16 mouse cellular contexts compared by ENCODE assay signal in the genomic region with DNA sequence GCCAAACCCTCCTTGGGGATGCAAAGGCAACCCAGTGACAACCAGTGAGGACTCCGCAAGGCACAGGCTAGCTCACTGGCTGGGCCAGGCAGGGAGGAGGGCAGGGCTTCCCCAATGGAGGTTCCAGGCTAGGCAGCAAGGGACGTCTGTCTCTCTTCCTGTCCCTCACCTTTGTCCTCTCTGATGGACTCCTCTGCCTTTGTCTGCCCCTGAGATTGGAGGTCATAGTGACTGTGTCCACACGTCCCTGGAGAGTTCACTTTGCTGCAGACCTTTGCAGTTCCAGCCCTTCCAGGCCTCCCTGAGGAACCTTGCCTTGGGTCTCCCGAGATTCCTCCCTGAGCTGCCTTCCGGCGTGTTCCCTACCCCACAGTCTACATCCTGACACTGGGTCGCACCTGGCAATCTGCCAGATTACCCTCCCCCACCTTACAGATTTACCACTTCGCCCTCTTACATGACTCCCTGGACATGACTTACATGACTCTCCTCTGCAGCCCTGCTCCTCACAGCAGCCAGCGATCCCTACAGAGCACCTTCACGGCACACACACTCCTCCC. TPM values are rescaled to one million over a fixed set of nuclear protein-coding genes. Genes with fewer than 3 reads are reported as not detected.
A peak's percentile ranks its signal among the peaks of the same experiment; 100 is the strongest.
DNase-seq lines count a peak whose midpoint lies in the region; ATAC-seq and TF ChIP-seq lines count a peak whose summit lies in the region.
"Had no signal": no experiment of that assay in that cellular context is flagged by ENCODE, and none has a peak within 500 bp of the region (broad histone marks: within the 10 kb centered on the region; RNA-seq: fewer than 3 reads in every experiment).

No protein-coding gene starts in this region.

- H3K27me3 ChIP-seq in kidney, adult 2 months (replicated peaks; ENCODE audit: control insufficient read depth, insufficient read depth, low read length): no peaks in the 10 kb centered on the region

- ATAC-seq in CD4-positive, CD25-positive, alpha-beta regulatory T cell, adult 4 months: no peak
- ATAC-seq: hindbrain, embryonic 16.5 days; lung, postnatal 0 days; midbrain, embryonic 13.5 days had no signal

- H3K36me3 ChIP-seq in kidney, adult 2 months (ENCODE audit: control insufficient read depth, insufficient read depth, low read length): no peaks in the 10 kb centered on the region
- H3K36me3 ChIP-seq: midbrain, embryonic 13.5 days; neural tube, embryonic 13.5 days had no signal

- TF ChIP-seq CTCF in kidney, adult 2 months (conservative IDR thresholded peaks at IDR 0.05; ENCODE audit: insufficient read depth, insufficient read length, low read depth, low read length): no peak

- DNase-seq in adrenal gland, postnatal 14 days: peak; percentile 55
- DNase-seq in adrenal gland, postnatal 4 days (ENCODE audit: low spot score in 2 of 2): no peak
- peak; percentile 20 for DNase-seq in kidney, adult 2 months
- DNase-seq in kidney, postnatal 36 days: no peak
- peak; percentile 70 for DNase-seq in testis, postnatal 10 days (ENCODE audit: low spot score)
- DNase-seq in testis, postnatal 14 days (ENCODE audit: low spot score): no peak
- peak; percentile 81 for DNase-seq in yolk sac, embryonic 10.5 days (ENCODE audit: low spot score)
- DNase-seq: adrenal gland, postnatal 25 days; cerebellum, adult 11 months; gastrocnemius, postnatal 36 days; thymus, postnatal 25 days had no signal

- H3K27ac ChIP-seq in kidney, adult 2 months (ENCODE audit: insufficient read depth, low read depth, low read length): peak overlapping the region; percentile 35; the same call in 1 of the 2 replicates
- H3K27ac ChIP-seq: midbrain, embryonic 13.5 days; neural tube, embryonic 13.5 days had no signal

- WGBS in kidney, adult 2 months: 45% methylated on average over 10 of the region's 10 CpGs

- peaks cover 12% of the 10 kb centered on the region; the same call in 1 of the 2 replicates for H3K4me1 ChIP-seq in kidney, adult 2 months (ENCODE audit: control insufficient read depth, insufficient read depth, low read length)

- TF ChIP-seq POLR2A in kidney, adult 2 months (IDR thresholded peaks at IDR 0.05; ENCODE audit: low read depth, low read length): no peak

- no peak overlapping the region for H3K4me3 ChIP-seq in kidney, adult 2 months (ENCODE audit: insufficient read depth, low read depth, low read length)
- H3K4me3 ChIP-seq: midbrain, embryonic 13.5 days; neural tube, embryonic 13.5 days had no signal

RNA-seq across cellular contexts. Expression of gene H1f0, which starts 5.5 kb away (rescaled TPM):
- 162 and 178 TPM in 2 replicates for total RNA-seq in adrenal gland, postnatal 14 days (2021)
- 100 to 1,000 TPM; 361 to 374 TPM for total RNA-seq in adrenal gland, postnatal 4 days (2021)
- 123 and 145 TPM in 2 replicates for polyA plus RNA-seq in kidney, adult 2 months (2012; rRNA removed)
- 10 to 100 TPM; 20.7 to 33.3 TPM for polyA plus RNA-seq in CD4-positive, CD25-positive, alpha-beta regulatory T cell, adult 4 months (2017; shearing (Covaris generic))

RNA-seq across cellular contexts. Expression of gene Galr3, which starts 18.9 kb away (rescaled TPM):
- total RNA-seq in adrenal gland, postnatal 14 days (2021): 0.41 and 0.78 TPM in 2 replicates
- 1 to 10 TPM in 1 of 2 experiments, under 1 TPM in 1; 0.65 to 1.1 TPM for total RNA-seq in adrenal gland, postnatal 4 days (2021)
- polyA plus RNA-seq in kidney, adult 2 months (2012; rRNA removed): 0.64 and 1.2 TPM in 2 replicates
- polyA plus RNA-seq in CD4-positive, CD25-positive, alpha-beta regulatory T cell, adult 4 months (2017; shearing (Covaris generic)): not detected
- total RNA-seq: gastrocnemius, postnatal 36 days had no signal
- polyA plus RNA-seq: midbrain, embryonic 13.5 days; neural tube, embryonic 13.5 days had no signal

RNA-seq across cellular contexts. Expression of gene Ankrd54, which starts 39.9 kb away (rescaled TPM):
- total RNA-seq in adrenal gland, postnatal 14 days (2021): 23.3 and 24.1 TPM in 2 replicates
- 10 to 100 TPM; 23.8 to 29.7 TPM for total RNA-seq in adrenal gland, postnatal 4 days (2021)
- polyA plus RNA-seq in kidney, adult 2 months (2012; rRNA removed): 38.9 and 52.2 TPM in 2 replicates
- 1 to 10 TPM; 3.5 to 9.6 TPM for polyA plus RNA-seq in CD4-positive, CD25-positive, alpha-beta regulatory T cell, adult 4 months (2017; shearing (Covaris generic))

RNA-seq across cellular contexts. Expression of gene Eif3l, which starts 52.2 kb away (rescaled TPM):
- 171 and 177 TPM in 2 replicates for total RNA-seq in adrenal gland, postnatal 14 days (2021)
- total RNA-seq in adrenal gland, postnatal 4 days (2021): 100 to 1,000 TPM; 158 to 162 TPM
- 172 and 183 TPM in 2 replicates for polyA plus RNA-seq in kidney, adult 2 months (2012; rRNA removed)
- 100 to 1,000 TPM; 224 to 263 TPM for polyA plus RNA-seq in CD4-positive, CD25-positive, alpha-beta regulatory T cell, adult 4 months (2017; shearing (Covaris generic))

Comparison
In these comparisons a context has a peak if more than half of its experiments do, and no peak if none do; other contexts are left out.
1. DNase-seq: peak in adrenal gland, postnatal 14 days (single experiment), kidney, adult 2 months (single experiment), testis, postnatal 10 days (single experiment) and yolk sac, embryonic 10.5 days (single experiment); none in adrenal gland, postnatal 4 days (0 of 2), kidney, postnatal 36 days (0 of 2) and testis, postnatal 14 days (single experiment).